Mouse (Mus musculus): ENCODE data around the gene Guca1a.

The Guca1a gene

GRCm38 (mm10) chr17:47409897-47410861, 9.8 kb upstream of the Guca1a start:
- DNase-seq = peak; percentile 32

GRCm38 (mm10) chr17:47408558-47408898, 8.1 kb upstream of the Guca1a start:
- DNase-seq = peak; percentile 25

GRCm38 (mm10) chr17:47407717-47408557, 7.6 kb upstream of the Guca1a start:
- no peak for DNase-seq

- no peak for DNase-seq
Measured at GRCm38 (mm10) chr17:47399091-47399490, 1.3 kb downstream of the Guca1a start.

GRCm38 (mm10) chr17:47395376-47395913, 4.9 kb downstream of the Guca1a start:
- no peak for DNase-seq

GRCm38 (mm10) chr17:47394223-47394869, 6.0 kb downstream of the Guca1a start:
- no peak for DNase-seq

- no peak for DNase-seq
Measured at GRCm38 (mm10) chr17:47386649-47387048, 13.7 kb downstream of the Guca1a start.

- no peak for DNase-seq
Measured at GRCm38 (mm10) chr17:47385145-47385544, 15.2 kb downstream of the Guca1a start, which contains the start of gene Guca1b. Gene Guca1b (plus strand): TSS chr17:47385393.

- no peak for DNase-seq
Measured at GRCm38 (mm10) chr17:47384064-47384463, 16.3 kb downstream of the Guca1a start.

- no peak for DNase-seq
Measured at GRCm38 (mm10) chr17:47383266-47383665, 17.1 kb downstream of the Guca1a start.

GRCm38 (mm10) chr17:47381917-47382316, 18.5 kb downstream of the Guca1a start:
- DNase-seq = no peak

- DNase-seq = no peak
Measured at GRCm38 (mm10) chr17:47378133-47378532, 22.3 kb downstream of the Guca1a start.

- no peak for DNase-seq
Measured at GRCm38 (mm10) chr17:47376779-47377280, 23.6 kb downstream of the Guca1a start.

GRCm38 (mm10) chr17:47373991-47374390, 26.4 kb downstream of the Guca1a start:
- DNase-seq = no peak

GRCm38 (mm10) chr17:47371451-47371850, 28.9 kb downstream of the Guca1a start:
- peak; percentile 33 for DNase-seq

GRCm38 (mm10) chr17:47369087-47369443, 31.3 kb downstream of the Guca1a start:
- DNase-seq = peak; percentile 46

GRCm38 (mm10) chr17:47368401-47369086, 31.8 kb downstream of the Guca1a start, which contains the start of gene Mrps10:
Gene Mrps10 (plus strand): TSS chr17:47368887.
- peak; percentile 84 for DNase-seq

- DNase-seq = no peak
Measured at GRCm38 (mm10) chr17:47361343-47361742, 39.0 kb downstream of the Guca1a start.

GRCm38 (mm10) chr17:47359964-47360363, 40.4 kb downstream of the Guca1a start:
- no peak for DNase-seq

- DNase-seq = no peak
Measured at GRCm38 (mm10) chr17:47349721-47350319, 50.6 kb downstream of the Guca1a start.
